21 mouse cellular contexts compared by ENCODE assay signal in the genomic region with DNA sequence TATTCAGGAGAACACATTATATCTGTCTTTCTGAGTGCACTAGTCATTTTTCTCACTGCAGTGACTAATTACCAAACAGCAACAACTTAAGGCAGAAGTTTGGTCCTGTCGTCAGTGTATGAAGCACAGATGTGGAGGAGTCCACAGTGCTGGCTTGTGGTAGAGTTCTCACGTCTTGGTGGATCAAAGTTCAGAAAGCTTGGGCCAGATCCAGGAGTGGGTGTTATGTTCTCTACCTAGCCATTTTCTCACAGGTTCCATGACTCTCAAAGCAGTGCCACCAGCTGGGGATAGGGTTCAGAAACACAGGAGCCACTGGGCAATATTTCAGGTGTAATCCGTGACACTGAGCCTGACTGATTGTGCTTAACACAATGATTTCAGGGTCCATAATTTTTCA.
"Had no signal": no experiment of that assay in that cellular context is flagged by ENCODE, and none has a peak within 500 bp of the region (broad histone marks: within the 10 kb centered on the region; RNA-seq: fewer than 3 reads in every experiment).

No protein-coding gene starts in this region.

- H3K9ac ChIP-seq: limb, embryonic 13.5 days; liver, embryonic 12.5 days; liver, embryonic 15.5 days; lung, embryonic 15.5 days; midbrain, embryonic 13.5 days had no signal

- H3K9me3 ChIP-seq: limb, embryonic 10.5 days; limb, embryonic 13.5 days; liver, embryonic 12.5 days; liver, embryonic 15.5 days; lung, embryonic 15.5 days; megakaryocyte, embryonic 14.5 days; midbrain, embryonic 10.5 days; midbrain, embryonic 13.5 days had no signal

- ATAC-seq: hindbrain, postnatal 0 days; inflammation-experienced regulatory T-cells, adult 6 months; intestine, embryonic 16.5 days; liver, embryonic 12.5 days; midbrain, embryonic 13.5 days; midbrain, embryonic 16.5 days had no signal

- H3K27ac ChIP-seq: hindbrain, postnatal 0 days; layer of hippocampus, adult 2 months; limb, embryonic 10.5 days; limb, embryonic 13.5 days; liver, embryonic 12.5 days; liver, embryonic 15.5 days; lung, embryonic 15.5 days; midbrain, embryonic 10.5 days; midbrain, embryonic 13.5 days; stomach, postnatal 0 days had no signal

- DNase-seq: layer of hippocampus, adult 9-11 months; liver; lung, adult 18-20 months; lung, postnatal 10 days; lung, postnatal 36 days; right cerebral cortex, postnatal 4 days; thymus, postnatal 25 days had no signal

- H3K36me3 ChIP-seq: limb, embryonic 10.5 days; limb, embryonic 13.5 days; liver, embryonic 12.5 days; liver, embryonic 15.5 days; lung, embryonic 15.5 days; midbrain, embryonic 10.5 days; midbrain, embryonic 13.5 days had no signal

- H3K4me1 ChIP-seq: liver, embryonic 12.5 days; liver, embryonic 15.5 days; lung, embryonic 15.5 days; megakaryocyte, embryonic 14.5 days had no signal

- H3K4me3 ChIP-seq: layer of hippocampus, adult 2 months; limb, embryonic 10.5 days; limb, embryonic 13.5 days; liver, embryonic 12.5 days; liver, embryonic 15.5 days; lung, embryonic 15.5 days; megakaryocyte, embryonic 14.5 days; midbrain, embryonic 10.5 days; midbrain, embryonic 13.5 days had no signal

- H3K27me3 ChIP-seq: limb, embryonic 13.5 days; liver, embryonic 12.5 days; liver, embryonic 15.5 days; lung, embryonic 15.5 days; megakaryocyte, embryonic 14.5 days; midbrain, embryonic 13.5 days had no signal

- H3K4me2 ChIP-seq: limb, embryonic 13.5 days; liver, embryonic 12.5 days; liver, embryonic 15.5 days; lung, embryonic 15.5 days; midbrain, embryonic 13.5 days had no signal
